Mouse (Mus musculus) right cerebral cortex, postnatal 25 days (tissue): Measurements from ENCODE around the gene Bcl6.

ENCODE experiments used
- DNase-seq: peaks from one replicate; pipeline ENCODE4 v3.0.0; 2022

The Bcl6 gene

DNA sequence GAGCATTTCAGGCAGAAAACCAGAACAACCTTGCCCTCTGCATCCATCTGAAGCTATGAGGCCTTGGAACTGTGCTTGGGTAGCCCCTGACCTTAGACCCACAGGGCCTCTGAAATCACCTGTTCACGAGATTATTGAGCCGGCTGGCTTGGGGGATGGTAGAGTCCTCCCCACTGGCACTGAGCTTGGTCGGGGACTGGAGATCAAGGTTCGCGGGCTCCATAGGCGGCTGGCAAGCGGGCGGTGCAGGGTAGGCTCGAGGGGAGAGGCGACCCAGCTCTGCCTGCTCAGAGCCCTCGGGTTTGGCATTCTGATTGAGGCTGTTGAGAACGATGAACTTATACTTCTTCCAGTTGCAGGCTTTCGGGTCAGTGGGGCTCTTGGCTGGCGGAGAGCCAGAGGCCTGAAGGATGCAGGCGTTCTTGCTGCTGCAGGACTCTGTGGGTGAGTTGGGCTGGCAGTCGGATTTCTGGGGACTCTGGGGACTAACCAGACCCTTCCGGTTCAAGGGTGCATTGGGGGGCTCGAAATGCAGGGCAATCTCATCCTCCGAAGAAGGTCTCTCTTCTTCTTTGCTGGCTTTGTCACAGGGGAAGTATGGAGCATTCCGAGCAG lies 16.4 kb downstream of the Bcl6 start:
- no peak for DNase-seq

DNA sequence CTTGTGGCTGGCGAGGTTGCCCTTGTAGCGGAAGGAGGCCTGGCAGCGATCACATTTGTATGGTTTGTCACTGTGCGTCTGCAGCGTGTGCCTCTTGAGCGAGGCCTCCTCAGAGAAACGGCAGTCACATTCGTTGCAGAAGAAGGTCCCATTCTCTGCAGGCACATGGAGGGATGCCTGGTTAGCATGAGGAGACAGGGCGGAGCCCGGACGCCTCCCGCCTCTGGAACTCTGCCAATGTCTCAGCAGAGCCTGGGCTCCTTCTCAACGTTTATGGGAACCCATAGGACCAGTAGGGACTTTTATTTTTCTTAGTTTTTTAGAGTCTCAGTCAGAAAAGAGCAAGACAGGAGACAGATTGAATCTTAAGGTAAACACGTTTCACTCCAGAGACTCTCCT lies 18.7 kb downstream of the Bcl6 start:
- no peak for DNase-seq

DNA sequence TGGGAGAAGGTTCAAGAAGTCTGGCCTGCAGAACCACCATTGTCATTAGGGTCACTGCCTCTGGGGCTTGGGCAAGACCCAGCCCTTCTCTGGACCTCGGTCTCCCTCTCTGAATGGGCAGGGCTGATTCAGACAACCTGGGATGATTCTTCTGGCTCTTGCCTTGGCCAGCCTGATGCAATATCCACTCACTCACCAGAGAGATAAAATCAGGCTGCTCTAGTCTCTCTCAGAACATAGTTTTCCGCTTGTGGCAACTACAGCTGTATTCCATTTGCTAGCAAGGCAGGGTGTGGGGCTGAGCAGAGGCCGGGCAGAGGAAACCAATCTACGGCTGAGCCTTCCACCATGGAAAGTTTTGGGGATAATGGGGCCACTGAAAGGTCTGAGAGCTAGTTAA lies 19.8 kb downstream of the Bcl6 start:
- DNase-seq = no peak

DNA sequence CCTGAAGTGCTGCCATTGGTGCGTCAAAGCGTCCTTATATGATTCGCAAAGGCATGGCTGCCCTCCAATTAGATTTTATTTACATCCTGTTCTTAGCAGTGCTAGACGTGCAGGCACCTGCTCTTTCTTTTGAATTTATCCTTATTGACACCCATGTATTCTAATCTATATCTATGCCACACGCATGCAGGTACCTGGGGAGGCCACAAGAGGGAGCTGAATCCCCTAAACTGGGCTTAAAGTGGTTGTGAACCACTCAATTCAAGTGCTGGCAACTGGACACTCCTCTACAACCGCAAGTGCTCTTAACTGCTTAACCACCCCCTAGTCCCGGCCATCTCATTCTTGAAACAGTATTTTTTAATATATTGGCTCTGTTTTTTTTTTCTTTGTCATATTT lies 21.4 kb downstream of the Bcl6 start:
- DNase-seq = no peak

DNA sequence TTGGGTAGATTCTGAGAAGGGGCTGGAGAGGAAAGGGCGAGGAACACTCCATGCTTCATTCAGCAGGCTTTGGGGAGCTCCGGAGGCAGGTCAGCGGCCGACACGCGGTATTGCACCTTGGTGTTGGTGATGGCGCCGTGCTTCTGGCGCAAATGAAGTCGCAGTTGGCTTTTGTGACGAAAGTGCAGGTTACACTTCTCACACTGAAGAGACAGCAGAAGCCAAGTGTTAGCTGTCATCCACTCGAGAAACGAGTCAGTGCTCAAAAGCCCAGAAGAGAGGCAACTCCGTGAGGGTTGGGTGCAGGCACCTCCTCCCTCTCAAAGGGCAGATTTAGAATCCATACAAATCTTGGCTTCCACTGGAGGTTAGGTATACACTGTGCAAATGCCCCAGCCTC lies 22.6 kb downstream of the Bcl6 start:
- DNase-seq = no peak

DNA sequence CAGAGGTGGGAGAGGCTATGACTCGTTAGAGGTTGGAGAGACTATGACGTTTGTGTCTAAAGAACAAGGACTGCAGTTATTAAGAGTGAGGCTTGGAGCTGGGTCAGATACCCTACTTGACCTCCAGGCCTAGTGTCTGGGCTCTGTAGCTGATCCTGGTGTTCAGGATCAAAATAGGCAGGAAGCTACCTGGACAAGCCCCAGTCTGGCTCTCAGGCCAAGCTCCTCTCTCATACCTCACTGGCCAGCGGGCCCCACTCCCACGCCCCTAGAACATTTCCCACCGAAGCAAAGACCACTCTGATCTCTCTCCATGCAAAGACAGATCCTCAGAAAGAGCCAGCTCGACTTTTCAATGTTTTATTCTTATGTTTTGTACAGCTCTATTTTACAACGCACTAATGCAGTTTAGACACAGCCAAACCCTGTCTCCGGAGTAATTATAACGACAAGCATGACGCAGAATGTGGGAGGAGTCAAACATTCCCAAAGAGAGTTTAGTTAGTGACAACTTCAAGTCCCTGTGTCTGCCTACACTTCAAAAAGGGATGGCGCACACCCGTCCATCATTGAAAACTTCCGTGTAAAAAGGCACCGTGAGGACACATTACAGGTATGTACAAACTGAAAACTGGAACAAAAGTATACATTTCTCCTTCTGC lies 23.8 kb downstream of the Bcl6 start:
- DNase-seq = peak; percentile 4

DNA sequence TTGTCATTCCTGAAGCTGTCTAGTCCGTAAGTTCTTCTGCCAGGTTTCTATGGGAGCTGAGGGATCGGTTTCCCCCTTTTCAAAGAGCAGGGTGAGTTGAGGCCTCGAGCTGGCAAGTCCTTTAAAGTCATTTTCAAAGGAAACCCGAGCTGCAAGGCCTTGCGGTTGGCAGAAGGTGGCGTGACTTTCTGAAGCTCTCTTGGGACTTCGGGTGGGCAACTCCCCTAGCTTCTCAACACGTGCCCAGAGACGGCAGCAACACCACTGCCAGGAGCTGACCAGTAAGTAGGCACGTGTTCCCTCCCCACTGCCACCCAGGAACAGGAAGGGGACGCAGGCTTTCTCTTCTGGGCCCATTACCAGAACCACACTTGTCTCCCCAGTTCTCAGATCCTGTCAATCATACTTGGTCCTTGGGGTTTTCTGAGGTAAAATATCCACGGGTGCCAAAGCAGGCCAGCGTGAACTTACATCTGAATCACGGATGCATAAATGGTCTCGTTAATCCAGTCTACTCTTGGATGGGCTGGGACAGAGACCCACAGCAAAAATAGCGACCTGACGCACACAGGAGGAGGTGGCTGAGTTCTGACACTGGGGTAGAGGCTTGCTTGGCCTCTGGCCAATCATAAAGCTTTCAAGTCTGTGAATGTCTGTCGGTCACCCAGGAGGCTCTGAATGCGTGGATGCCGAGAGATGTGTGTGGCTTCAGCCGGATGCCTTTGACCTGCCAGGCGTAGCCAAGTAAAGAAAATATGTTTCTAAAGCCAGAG lies 24.6 kb downstream of the Bcl6 start:
- DNase-seq = peak; percentile 17

DNA sequence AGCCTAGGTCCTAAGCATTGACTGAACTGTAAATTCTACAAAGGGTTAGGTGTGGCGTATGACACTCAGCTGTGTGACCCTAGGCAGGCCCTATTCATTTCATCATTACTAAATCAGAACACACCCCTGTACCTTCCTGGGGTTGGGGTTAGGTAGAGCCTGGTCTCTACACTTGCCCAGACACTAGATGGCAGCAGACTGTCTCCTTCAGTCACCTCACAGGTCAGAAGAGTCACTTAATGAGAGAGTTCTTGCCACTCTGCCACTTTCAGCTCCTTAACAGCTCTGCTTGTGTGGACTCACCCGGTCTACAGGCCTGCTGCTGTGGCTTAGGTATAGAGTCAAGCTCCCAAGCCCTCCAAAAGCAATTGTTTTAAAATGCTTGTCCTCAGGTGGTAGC lies 26.3 kb downstream of the Bcl6 start:
- no peak for DNase-seq

DNA sequence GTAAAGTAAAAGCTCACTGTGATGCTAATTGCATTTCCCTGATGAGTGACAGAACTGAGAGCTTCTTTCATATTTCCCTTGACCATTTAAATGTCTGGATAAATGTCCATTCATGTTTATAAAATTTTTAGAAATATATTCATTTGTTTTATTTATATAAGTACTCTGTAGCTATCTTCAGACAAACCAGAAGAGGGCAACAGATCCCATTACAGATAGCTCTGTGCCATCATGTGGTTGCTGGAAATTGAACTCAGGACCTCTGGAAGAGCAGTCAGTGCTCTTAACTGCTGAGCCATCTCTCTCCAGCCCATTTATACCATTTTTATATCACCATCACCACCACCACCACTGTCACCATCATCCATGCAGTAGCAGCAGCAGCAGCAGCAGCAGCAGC lies 29.7 kb downstream of the Bcl6 start:
- no peak for DNase-seq

DNA sequence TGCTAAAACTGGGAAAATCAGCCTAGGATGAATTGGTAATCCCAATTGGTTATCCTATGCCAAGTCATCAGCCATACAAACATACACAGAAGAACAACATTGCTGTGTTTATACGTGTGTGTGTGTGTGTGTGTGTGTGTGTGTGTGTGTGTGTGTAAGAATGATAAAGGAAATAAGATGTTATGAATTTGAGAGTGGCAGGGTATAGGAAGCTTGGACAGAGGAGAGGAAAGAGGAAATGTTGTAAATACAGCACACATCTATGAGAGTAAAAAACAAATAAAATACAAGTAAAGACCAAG lies 34.7 kb downstream of the Bcl6 start:
- no peak for DNase-seq

DNA sequence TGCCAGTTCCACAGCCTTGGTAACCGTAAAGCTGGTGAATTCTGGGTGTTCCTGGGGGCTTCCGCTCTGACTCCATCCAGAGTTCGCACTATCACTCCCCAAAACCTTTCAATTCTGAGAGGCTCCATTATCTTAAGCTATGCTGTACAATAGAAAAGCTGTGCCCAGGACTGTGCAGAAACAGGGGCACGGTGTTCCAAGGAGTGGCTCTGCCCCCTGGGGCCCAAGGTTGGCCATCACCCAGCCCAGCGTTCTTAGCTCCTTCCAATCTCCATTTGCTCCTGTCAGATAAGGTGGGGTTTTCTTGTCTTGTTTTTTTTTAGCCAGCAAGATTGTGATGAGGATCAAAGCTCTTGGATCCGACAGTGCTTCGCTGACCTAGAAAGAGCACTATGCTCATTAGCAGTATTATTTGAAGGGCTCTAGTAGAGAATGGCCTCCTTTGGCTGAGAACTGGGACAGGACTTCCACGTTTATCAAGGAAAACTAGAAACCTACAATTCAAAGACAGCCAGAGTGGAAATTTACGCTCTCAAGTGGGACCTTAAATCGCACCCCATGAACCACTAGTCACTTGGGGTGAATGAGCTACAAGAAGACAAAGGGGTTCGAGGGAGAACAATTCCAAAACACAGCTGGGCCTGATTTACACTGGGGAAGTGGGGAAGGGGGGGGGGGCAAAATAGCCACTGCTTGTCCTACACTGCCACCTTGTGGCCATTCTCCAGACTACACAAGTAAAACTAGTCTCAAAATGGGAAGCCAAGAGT lies 35.3 kb downstream of the Bcl6 start:
- DNase-seq = no peak

DNA sequence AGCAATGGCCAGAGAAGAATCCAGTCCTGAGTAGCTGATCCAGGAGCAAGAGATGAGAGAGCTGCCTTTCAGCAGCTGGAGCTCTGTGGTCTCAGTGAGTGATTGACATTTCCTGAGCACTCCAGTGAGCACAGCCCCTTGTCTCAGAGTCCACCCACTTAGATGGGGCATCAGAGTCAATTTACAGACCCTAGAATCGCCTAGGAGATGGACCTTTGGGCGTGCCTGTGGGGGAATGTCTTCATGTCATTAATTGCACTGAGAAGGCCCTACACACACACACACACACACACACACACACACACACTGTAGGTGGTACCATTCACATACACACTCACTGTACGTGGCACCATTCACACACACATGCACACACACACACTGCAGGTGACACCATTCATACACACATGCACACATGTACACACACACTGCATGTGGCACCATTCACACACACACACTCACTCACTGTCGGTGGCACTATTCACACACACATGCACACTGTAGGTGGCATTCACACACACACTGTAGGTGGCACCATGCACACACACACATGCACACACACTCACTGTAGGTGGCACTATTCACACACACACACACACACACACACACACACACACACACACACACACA lies 36.4 kb downstream of the Bcl6 start:
- DNase-seq = no peak

DNA sequence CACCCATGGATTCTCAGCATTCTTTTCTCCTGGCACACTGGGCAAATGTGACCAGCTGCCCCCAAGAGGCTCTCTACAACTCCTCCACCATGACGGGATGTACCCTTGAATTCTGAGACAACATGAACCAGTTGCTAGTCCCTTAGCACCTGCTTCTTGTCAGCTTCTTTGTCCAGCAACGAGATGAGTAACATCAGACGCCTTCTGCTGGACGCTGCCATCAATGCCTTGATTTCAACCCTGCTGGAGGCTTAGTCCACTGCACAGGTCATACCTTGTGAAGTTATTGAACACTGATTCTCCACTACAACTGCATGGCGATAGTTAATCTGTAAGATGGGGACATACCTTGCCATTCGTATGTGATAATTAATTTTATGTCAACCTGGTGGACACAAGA lies 41.0 kb downstream of the Bcl6 start:
- no peak for DNase-seq

DNA sequence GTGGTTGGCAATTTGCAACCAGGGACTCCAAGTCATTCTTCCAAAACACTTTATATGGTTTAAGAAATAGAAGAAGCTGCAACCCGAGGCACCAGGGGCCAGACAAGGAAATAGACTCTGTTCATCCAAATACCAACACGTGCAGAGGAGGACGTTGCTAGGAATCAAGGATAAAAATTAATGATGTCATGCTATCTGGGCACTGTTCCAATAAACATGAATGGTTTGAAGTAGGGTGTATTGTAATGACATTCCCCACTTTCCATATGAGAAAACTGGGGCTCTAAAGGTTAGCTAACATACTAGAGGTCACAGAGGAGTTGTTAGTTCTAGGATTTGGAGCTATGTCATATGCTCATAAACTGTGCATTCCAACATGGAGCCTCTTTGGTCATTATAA lies 43.9 kb downstream of the Bcl6 start:
- no peak for DNase-seq

DNA sequence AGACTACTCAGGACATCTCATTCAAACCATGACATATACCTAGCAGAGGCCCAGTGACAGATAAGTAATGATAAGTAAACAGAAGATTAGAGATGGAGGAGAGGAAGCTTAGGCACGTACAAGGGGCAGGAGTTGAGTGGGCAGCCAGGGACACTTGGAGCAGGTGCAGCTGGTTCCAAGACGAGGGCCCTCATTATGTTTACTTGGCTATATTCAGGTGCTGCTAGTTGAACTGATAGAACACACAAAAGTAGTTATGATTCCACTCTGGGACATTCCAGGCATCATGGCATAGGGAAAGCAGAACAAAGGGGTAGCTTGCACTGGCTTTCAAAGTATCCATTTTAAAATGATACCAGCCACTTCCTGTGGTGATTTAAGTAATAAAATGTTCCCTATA lies 54.3 kb downstream of the Bcl6 start:
- no peak for DNase-seq

DNA sequence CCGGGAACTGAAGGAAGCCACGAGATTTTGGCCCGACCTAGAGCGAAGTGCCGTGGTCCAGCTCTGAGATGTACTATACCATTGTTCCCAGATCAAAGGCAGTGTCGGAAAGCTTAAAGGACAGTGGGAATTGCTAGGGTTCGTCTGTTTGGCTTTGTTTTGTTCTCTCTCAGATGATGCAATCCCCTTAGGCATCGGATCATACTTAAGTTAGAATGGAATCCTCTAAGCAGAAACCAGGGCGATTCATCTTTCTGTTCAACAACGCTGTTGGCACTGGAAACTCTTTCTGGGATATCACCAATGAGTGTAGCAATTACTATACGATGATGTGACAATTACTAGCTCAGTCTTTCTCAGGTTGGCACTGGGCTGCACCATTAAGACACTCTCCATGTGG lies 56.4 kb downstream of the Bcl6 start, which contains the start of gene Rtp2:
TSS of gene Rtp2 (minus strand) at position 101 of the 400 bp plus-strand sequence.
- DNase-seq = no peak

DNA sequence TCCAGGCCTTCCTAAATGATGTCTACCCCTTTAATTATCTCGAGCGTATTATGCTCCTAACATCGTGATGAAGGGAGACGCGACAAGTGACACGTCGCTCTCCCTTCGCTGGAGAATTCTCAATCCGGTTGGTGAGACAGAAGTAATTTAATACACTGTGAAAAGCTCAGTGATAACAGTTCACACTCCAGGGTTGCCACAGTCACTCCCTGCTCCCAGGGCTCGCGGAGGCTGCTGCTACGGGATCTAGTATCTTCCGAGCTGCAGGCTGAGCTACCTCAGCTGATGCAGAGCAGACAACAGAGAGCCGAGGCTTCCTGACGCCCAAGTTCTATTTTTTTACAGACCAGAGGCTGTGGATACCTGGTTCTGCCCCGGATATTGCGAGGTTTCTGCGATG lies 57.4 kb downstream of the Bcl6 start:
- no peak for DNase-seq

DNA sequence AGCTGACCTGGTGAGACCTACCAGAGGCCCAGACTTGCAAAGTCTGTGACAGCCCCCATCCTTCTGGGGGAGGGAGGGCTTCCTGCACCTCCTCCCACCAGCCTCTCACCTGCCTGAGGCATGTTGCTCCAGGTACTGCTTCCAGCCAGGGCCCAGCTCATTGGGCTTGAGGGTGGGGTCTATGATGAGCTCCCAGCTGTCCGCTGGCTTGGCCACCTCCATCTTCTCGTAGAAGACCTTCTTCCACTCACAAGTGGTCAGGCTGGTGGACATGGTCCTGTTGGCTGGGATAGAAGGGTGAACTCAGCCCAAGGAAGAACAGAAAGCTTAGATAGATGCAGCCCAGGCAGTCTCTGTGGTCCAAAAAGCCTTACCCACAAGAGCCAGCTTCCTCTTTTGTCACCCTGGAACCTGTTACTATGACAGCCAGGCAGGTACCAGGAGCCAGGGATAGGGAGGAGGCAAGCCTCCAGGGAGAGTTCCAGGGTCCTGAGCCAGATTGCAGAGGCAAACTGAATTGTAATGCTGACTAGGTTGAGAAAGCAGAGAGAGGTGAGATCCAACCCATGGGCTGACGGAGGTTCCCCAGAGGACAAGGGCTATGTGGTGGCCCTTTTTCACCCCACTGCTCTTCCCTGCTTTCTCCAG lies 58.1 kb downstream of the Bcl6 start:
- DNase-seq = no peak

DNA sequence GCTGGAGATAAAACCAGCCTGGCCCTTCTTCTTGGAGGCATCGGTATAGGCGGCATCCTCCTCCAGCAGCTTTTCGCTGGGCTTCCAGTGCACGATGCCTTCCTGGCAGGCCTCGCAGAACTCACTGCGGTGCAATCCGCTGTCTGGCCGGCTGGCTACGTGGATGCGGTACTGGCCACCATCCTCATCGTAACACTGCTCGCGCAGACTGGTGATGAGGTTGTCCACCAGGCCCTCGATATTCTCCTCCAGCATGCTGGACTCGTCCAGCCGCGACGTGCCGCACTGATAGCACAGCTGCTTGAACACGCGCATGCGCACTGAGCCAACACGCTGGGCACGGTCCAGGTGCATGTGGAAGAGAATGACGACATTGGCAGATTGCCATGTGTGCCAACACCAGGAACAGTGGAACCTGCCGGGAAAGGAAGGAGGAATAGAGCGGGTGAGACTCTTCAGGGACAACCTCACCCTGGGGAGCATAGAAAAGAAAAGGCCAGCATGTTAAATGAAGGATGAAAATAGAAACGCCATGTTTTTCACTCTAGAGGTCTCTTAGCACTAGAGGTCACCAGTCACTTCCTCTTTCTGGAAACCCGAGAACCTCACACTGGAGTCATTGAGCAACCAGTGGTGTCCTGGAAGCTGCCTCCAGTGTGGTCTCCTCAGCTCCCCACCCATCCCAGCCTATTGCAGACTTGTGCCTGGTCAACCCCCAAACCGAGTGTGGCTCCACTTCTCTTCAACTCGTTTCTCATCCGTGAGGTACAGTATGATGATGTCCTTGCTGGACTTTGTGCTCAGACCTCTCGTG lies 61.1 kb downstream of the Bcl6 start:
- DNase-seq = no peak

DNA sequence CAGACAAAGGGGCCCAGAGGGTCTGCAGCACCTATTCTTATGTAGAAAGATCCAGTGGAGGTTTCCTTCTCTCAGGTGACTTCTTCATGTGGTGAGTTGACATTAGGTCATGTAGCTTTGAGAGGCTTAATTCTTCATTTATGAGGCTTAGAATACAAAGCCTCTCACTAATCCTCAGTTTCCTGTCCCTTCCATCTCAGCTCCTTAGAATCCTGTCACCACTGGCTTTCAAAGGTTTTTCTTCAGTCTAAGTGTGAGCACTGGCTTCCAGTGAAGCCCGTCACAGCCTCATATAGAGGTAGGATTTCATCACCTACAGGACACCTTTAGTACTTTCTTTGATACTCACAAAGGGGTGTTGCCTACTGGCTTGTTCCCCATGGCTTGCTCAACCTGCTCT lies 65.7 kb downstream of the Bcl6 start:
- no peak for DNase-seq

DNA sequence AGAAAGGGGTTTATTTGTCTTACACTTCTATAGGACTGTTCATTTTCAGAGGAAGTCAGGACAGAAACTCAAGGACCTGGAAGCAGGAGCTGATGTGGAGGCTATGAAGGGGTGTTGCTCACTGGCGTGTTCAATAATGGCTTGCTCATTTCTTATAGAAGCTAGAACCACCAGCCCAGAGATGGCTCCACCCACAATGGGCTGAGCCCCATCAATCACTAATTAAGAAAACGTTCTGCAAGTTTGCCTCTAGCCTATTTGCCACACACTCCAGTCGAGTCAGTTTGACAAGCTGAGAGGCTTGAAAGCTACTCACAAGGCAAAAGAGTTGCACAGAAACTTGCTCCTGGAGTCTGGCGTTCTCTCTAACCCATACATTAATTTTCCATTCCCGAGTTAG lies 67.0 kb downstream of the Bcl6 start:
- no peak for DNase-seq

DNA sequence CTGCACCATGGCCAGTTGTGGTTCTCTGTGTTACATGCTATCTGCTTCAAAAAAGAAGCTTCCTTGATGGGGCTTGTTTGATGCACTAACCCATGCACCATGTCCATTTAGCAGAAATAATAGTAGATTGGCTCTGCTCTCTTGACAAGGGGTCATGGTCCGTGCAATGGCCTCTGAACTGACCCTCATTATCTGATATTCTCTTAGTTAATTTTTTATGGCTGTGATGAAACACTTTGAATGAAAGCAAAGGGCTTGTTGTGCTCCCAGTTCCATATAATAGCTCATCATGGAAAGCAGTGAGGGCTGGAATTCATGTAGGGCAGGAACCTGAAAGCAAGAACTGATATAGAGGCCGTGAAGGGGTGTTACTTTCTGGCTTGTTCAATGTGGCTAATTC lies 69.2 kb downstream of the Bcl6 start:
- no peak for DNase-seq
